Mouse (Mus musculus) embryo, embryonic 10.5 days (tissue): ENCODE data around the gene Trak1.

Experiments used
- DNase-seq: peaks from one replicate; pipeline ENCODE4 v3.0.0-alpha.2; 2015; ENCODE audit warnings: low spot score

The Trak1 gene

DNA sequence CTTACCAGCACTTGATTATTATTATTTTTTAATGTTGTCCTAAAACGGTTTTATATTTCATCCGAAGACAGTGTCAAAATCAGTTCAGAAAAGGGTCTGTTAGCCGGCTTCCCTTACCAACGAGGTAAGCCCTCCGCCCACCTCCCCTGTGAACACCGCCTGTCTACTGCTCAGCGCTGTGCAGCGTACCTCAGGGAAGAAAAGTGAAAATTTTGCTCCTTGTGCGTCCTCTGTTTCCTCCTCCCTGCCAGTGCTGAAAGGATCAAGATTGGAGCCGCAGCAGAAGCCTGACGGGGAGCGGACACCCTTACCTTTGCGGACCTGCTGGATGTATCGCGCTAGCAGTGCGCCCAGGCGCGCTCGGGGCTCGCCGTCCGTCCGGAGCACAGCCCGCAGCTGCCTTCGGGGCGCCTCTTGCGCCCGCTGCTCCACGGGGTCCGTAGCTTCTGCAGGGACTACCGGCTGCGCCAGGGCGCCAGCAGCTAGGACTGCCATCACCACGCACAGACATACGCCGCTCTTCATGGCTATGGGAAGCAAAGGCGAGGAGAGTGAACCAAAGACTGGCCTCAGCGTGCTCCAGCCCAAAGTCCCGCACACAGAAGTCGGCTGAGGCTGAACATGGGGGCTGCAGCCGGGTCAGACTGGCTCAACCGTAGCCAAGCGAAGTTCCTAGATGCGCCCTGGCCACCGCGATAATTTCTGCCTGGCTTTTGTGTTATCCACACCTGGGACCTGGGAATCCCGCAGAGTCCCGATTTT is 196.9 kb downstream of the Trak1 start:
- peak; percentile 36 for DNase-seq

DNA sequence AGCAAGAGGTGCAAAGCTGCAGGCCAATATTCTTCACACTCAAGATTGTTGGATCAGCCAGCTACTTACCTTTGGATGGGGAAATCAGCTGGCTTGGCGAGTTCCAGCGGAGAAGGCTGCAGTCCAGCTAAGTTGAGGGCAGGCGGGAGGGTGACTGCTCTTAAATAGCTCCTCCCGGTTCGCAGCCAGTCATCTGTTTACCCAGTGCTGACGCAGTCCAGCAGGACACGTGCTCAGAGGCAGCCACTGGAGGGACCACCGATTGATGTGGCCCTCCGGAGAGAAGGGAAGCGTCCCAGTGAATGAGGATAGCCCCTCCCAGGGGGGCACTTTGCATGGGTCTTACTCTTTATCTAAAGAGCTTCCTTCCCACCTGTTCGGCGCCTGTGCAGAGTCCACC is 198.2 kb downstream of the Trak1 start, which contains the start of gene Cck:
Cck (minus strand) TSS at position 166 of the 400 bp plus-strand sequence.
- peak; percentile 73 for DNase-seq

DNA sequence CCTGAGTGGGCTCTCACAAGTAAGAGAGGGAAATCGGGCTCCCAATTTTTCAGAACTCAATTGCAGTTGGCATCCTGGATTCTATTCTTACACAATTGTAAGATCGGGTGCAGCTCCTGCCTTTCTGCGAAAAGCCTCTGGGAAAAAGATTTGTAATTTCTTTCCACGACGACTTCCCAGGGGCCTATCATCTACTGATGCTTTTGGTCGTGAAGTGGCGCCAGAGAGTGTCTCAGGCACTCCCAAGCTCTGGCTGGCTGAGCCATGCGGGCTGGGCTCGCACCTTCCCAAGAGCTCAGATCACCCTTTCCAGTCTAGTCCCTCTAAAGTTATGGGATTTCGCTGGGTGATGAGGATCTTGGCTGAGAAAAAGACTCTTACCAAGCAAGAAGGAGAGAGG is 198.8 kb downstream of the Trak1 start:
- no peak for DNase-seq

DNA sequence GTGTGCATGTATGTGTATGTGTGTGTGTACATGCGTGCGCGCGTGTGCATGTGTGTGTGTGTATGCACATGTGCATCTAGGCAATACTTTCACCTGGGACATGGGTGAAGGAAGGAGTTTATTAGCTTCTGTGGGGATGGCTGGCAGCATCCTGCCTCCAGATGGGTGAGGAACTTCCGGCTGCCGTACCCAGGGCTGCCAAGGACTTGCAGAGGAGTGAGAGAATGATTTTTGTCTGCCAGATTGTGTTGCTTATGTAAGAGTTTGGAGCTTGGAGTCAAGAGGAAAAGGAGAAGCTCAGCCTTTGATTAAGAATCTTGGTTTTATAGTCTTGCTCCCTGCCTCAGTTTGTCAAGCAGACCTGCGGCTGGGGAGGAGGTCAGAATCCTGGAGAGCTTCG is 208.0 kb downstream of the Trak1 start:
- DNase-seq, result no peak

DNA sequence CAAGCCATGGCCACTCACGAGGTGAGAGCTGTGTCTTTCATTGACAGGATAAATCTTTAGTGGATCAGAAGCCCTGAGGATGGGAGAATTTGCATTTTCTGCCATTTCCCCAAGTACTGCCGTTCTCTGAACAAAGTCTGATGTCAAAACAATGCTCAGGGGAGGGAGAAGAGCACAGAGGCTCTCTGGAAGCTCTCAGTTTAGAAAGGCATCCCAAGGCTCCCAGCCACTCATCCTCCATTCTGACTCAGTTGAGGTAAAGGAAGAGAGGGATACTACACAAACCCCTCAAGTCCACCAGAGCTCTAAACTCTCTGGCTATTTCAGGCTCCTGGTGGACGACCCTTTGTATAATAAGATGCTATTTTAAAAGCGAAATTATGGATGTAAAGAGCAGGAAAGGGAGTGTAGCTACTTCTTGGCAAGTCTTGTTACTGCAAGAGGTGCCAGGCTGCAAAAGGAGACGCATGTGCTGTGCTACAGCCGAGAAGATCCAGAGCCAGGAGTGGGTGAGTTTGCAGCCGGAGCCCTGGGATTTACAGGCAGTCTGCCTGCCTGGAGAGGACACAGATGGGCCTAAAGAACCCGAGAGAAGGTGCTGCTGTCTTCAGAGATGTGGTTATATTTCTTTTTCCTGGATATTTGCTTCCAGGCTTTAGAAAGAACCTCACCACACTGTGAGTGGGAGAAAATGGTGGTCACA is 209.3 kb downstream of the Trak1 start:
- DNase-seq, result no peak

DNA sequence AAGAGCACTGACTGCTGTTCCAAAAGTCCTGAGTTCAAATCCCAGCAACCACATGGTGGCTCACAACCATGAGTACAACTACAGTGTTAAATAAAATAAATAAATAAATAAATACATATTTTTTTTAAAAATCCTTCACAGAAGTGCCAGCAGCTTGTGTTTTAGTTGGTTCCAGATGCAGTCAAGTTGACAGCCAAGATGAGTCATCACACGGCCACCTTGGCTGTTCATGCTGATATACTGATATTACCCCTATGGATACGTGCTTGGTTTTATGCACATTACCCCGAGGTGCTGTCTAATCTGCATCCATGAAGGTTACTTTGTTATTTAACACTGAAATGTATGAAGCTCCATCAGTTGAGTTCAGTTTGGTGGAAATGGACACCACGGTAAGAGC is 214.6 kb downstream of the Trak1 start:
- DNase-seq, result no peak

DNA sequence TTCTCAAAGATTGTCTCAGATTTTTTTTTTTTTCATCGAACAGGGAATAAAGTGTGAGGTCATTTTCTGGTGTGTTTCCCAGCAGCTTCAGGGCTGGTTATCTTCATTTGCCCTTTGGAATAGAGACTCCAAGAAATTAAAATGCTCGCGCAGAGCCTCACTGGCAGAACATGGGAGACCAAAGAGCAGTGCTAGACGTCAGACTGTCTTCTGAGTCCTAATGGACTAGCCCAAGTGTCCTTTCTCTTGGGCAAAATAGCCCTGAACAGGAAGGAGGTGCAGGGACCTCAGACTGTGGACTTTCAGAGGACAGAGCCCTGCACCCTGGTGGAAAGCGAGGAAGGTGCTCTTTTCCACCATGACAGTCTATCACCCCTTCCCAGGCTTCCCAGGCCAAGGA is 217.2 kb downstream of the Trak1 start:
- no peak for DNase-seq

DNA sequence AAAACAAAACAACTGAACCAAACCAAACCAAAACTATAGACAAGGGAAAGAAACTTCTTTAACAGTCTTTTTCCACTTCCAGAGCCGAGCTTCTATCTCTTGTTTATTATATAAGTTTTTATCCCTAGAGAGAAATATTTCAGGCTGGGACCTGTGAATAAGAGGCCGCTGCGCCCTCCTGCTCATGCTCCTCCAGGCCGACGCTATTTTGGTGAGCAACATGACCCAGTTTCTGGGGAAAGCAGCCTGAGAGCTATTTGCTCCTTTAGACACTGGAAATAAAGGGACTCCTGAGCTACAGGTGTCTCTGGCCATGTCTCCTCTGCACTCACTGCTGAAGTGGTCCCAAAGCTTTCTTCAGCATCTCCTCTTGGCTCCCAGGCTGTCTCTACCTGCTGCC is 222.7 kb downstream of the Trak1 start:
- DNase-seq, result no peak
